Mouse (Mus musculus) ES-E14 (cell line): ENCODE data around the gene Rasal3.

Source experiments
- CHD2 ChIP-seq: IDR thresholded peaks from 2 replicates; pipeline ENCODE4 v1.6.1; 2014; ENCODE audit warnings: mild to moderate bottlenecking, low read depth, low read length, inconsistent platforms
- HCFC1 ChIP-seq: IDR thresholded peaks from 2 replicates; pipeline ENCODE4 v1.6.1; 2012; ENCODE audit warnings: low read length, inconsistent platforms, borderline replicate concordance; ENCODE audit not compliant: insufficient read depth
- MAFK ChIP-seq: IDR thresholded peaks from 2 replicates; pipeline ENCODE4 v1.6.1; 2014; ENCODE audit warnings: mild to moderate bottlenecking, low read depth, low read length, inconsistent platforms; ENCODE audit not compliant: insufficient read depth
- ZC3H11A ChIP-seq: IDR thresholded peaks from 2 replicates; pipeline ENCODE4 v1.6.1; 2012; ENCODE audit warnings: low read depth, mild to moderate bottlenecking, inconsistent platforms, low read length, borderline replicate concordance
- ZNF384 ChIP-seq: IDR thresholded peaks from 2 replicates; pipeline ENCODE4 v1.6.1; 2012; ENCODE audit warnings: low read depth, low read length, inconsistent platforms

GRCm38 (mm10) chr17:32349037-32349732 is 54.2 kb downstream of the Rasal3 start:
- TF ChIP-seq ZC3H11A (no peak), CHD2 (no peak), ZNF384 (no peak), MAFK (no peak), HCFC1 (no peak)
